Mouse (Mus musculus) right cerebral cortex, postnatal 4 days (tissue): ENCODE results near the gene Gm5565.
"Not testable (repeated sequence)": the region's sequence is repeated elsewhere in the genome, so short reads cannot be mapped to it uniquely, and the experiment has no call there.

ENCODE experiments used
- DNase-seq: peaks from one replicate; pipeline ENCODE4 v3.0.0-alpha.2; 2022

Gene Gm5565

DNA sequence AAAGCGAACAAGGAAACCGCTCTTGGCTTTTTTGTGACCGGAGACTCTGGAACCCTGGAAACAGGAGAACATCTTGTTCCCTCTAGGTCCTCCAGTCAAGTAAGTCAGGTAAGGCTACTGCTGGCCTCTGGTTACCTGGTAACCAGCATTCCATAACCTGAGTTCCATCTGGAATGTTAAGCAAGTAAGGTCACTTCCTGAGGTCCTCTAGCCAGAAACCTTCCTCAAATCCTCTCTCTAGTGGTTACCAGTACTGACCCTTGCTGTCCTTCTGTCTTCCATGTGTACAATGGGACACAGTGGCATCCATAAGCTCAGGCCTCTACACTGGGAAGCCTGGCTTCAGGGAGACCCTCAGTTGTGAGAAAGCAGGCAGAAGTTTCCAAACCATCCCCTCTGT is at the start of gene Gm5565:
Gm5565 (minus strand) TSS at position 101 of the 400 bp plus-strand sequence.
- not testable (repeated sequence) for DNase-seq

GRCm38 (mm10) chr5:146205537-146205936 is 45.2 kb upstream of the Gm5565 start:
- no peak for DNase-seq

GRCm38 (mm10) chr5:146203921-146204320 is 43.6 kb upstream of the Gm5565 start:
- DNase-seq, result no peak

- DNase-seq, result no peak
Observed at GRCm38 (mm10) chr5:146200580-146200979, 40.2 kb upstream of the Gm5565 start.

DNA sequence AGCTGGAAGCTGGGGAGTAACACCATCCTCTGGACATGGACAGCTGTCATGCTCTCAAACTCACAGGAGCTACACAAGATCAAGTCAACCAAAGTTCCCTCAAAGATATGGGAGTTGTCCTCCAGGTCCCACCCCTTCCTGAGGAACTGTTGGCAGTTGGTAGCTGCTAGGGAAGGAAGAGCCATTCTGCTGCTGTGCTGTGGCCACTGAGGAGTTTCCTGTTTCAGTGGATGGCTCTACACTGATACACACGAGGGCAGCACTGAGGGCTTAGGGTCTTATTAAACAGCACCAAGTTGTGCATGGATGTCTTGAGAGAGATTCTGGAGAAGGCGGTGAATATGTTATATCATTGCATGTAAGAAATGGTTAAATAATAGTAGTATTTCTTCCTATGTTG is 39.2 kb upstream of the Gm5565 start:
- no peak for DNase-seq

- DNase-seq, result no peak
Observed at GRCm38 (mm10) chr5:146199073-146199472, 38.7 kb upstream of the Gm5565 start.

DNA sequence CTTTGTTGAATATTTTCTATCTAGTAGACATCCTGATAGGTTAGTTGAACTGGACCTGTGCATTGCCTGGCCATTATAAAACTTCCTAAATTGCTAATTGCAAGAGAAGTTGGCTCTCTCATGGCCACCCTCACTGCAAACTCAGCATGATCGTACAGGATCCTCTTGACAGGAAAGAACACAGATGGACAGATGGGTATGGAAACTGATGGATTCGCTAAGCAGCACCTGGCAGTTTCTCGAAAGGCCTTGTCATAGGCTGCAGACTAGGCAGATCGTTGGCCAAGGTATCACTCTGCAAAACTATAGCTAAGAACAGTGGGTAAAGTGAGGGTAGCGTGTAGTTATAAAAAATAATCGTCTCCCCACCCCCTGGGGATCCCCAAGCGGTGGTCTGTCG is 33.0 kb upstream of the Gm5565 start:
- no peak for DNase-seq

- no peak for DNase-seq
Observed at GRCm38 (mm10) chr5:146190501-146191269, 30.3 kb upstream of the Gm5565 start.

DNA sequence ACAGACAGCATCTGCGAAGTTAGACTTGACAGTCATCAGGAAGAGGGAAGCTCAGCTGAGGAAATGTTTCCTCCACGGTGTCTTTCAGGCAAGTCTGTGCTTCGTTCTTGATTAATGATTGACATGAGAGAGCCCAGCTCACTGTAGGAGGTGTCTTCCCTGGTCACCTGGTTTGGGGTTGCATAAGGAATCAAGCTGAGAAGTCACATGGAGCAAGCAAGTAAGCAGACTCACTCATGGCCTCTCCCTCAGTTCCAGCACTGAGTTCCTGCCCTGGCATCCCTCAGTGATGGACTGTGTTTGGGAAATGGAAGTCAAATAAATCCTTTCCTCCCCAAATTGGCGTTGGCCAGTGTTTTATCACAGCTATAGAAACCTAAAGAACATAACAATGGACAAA is 29.8 kb upstream of the Gm5565 start:
- no peak for DNase-seq

DNA sequence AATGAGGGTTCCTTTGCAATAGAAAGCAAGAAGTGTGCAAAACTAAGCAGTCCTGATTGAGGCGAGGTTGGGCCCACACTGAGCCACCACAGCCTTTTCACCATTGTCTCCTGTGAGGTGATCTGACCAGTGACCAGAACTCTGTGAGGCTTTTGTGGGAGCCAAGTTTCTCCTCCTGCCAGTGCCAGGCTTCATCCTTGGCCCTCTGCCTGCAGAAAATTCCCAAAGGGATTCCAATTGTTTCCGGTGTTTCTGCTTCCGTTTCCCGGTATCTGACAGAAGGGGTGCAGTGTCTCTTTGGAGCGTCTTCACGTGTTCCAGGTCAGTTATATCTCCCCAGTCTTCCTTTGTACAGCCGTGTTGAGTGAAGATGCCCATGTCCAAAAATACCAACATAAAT is 28.4 kb upstream of the Gm5565 start:
- DNase-seq, result no peak

- no peak for DNase-seq
Observed at GRCm38 (mm10) chr5:146188144-146188543, 27.8 kb upstream of the Gm5565 start.

DNA sequence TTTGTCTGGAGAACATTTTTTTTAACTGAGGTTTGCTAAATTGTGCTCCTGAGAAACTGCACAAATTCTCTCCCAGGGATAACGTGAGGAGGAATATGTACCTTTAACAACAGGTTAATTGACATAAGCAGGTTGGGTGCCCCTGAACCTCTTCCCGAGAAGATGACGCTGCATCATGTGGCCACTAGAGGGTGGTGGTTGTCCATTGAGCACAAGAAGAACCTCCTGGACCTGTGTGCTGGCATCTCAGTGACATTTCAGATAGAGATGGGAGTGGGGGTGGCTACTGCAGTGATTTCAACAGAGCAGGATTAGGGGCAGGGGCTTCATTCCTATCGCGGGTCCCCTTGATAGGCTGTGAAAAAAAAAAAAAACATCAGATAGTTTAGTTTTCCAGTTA is 27.1 kb upstream of the Gm5565 start:
- DNase-seq, result peak; percentile 60

DNA sequence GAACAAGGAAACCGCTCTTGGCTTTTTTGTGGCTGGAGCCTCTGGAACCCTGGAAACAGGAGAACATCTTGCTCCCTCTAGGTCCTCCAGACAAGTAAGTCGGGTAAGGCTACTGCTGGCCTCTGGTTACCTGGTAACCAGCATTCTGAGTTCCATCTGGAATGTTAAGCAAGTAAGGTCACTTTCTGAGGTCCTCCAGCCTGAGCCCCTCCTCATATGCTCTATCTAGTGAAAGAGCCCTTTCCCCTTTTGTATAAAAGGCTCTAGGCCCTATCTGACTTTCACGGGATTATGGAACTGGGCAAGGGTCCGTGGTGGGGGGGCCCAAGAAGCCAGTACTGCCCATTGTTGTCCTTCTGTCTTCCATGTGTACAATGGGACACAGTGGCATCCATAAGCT is 24.9 kb upstream of the Gm5565 start, which contains the start of gene 1700001J03Rik:
1700001J03Rik (minus strand) TSS at position 101 of the 400 bp plus-strand sequence.
- DNase-seq, result not testable (repeated sequence)

GRCm38 (mm10) chr5:146172744-146173143 is 12.4 kb upstream of the Gm5565 start:
- DNase-seq, result not testable (repeated sequence)

DNA sequence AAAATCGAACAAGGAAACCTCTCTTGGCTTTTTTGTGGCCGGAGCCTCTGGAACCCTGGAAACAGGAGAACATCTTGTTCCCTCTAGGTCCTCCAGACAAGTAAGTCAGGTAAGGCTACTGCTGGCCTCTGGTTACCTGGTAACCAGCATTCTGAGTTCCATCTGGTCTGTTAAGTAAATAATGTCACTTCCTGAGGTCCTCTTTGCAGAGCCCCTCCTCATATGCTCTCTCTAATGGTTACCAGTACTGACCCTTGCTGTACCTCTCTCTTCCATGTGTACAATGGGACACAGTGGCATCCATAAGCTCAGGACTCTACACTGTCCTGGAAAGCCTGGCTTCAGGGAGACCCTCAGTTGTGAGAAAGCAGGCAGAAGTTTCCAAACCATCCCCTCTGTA is 10.3 kb upstream of the Gm5565 start, which contains the start of gene Gm6309:
Gm6309 (minus strand) TSS at position 101 of the 400 bp plus-strand sequence.
- not testable (repeated sequence) for DNase-seq

- not testable (repeated sequence) for DNase-seq
Observed at GRCm38 (mm10) chr5:146158326-146158725, 2.0 kb downstream of the Gm5565 start.

DNA sequence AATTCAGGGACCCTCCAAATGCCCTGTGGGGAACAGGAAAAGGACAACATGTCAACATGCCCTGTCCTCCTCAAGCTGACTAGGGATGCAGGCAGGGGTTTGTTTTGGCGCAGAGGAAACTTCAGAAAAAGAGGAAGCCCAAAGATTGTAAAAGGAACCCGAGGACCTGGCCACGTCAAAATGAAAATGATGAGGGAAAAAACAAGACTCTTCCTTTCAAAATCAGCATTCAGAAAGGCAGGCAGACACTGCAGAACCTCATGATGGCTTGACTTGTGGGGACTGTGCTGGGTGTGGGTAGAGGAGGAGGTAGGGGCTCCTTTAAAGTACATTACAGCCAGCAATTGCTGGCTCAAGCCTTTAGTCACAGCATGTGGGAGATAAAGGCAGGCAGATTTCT is 9.9 kb downstream of the Gm5565 start:
- DNase-seq, result no peak

- DNase-seq, result no peak
Observed at GRCm38 (mm10) chr5:146147903-146148302, 12.4 kb downstream of the Gm5565 start.
